In genomic region chr2:25303931-25304656, GRCm38 (mm10) we compare ENCODE assay signal across 9 mouse cellular contexts. TPM values are rescaled to one million over a fixed set of nuclear protein-coding genes. Genes with fewer than 3 reads are reported as not detected.
A peak's percentile ranks its signal among the peaks of the same experiment; 100 is the strongest.
DNase-seq lines count a peak whose midpoint lies in the region; ATAC-seq and TF ChIP-seq lines count a peak whose summit lies in the region.
"Had no signal": no experiment of that assay in that cellular context is flagged by ENCODE, and none has a peak within 500 bp of the region (broad histone marks: within the 10 kb centered on the region; RNA-seq: fewer than 3 reads in every experiment).

No protein-coding gene starts in this region.

- 74% methylated on average over 7 of the region's 7 CpGs for WGBS in forebrain, embryonic 11.5 days
- 71% methylated on average over 7 of the region's 7 CpGs for whole genome bisulfite sequencing in limb, embryonic 14.5 days

- no peak for ATAC-seq in forebrain, embryonic 11.5 days (replicated peaks; ENCODE audit: low FRiP score)
- no peak for ATAC-seq in limb, embryonic 14.5 days (ENCODE audit: low FRiP score, low read depth)

- peak overlapping the region; percentile 90 for H3K4me2 ChIP-seq in forebrain, embryonic 11.5 days (ENCODE audit: low read depth, low read length, severe bottlenecking)
- H3K4me2 ChIP-seq in limb, embryonic 14.5 days (replicated peaks; ENCODE audit: low read depth, low read length, severe bottlenecking) = peak overlapping the region; percentile 74

- peak; percentile 9 for DNase-seq in right cerebral cortex, postnatal 25 days
- no peak for DNase-seq in right cerebral cortex, postnatal 36 days (ENCODE audit: low spot score in 2 of 2)
- no peak for DNase-seq in forebrain, embryonic 11.5 days (ENCODE audit: low spot score)
- no peak for DNase-seq in limb, embryonic 14.5 days (ENCODE audit: low spot score)
- no peak for DNase-seq in c-Kit-positive CD71-positive TER-119-positive erythroid progenitor cells, embryonic 14.5 days (ENCODE audit: low spot score)
- DNase-seq in gastrocnemius, postnatal 25 days = no peak
- DNase-seq in yolk sac, embryonic 10.5 days (ENCODE audit: low spot score) = no peak
- DNase-seq in testis, postnatal 10 days (ENCODE audit: low spot score) = no peak

- H3K4me1 ChIP-seq in forebrain, embryonic 11.5 days (replicated peaks; ENCODE audit: control insufficient read depth, insufficient read depth, low read length) = peaks cover 2% of the 10 kb centered on the region; the same call in 1 of the 2 replicates
- H3K4me1 ChIP-seq in limb, embryonic 14.5 days (ENCODE audit: control insufficient read depth, insufficient read depth, low read length) = no peaks in the 10 kb centered on the region

- H3K36me3 ChIP-seq in forebrain, embryonic 11.5 days (ENCODE audit: control insufficient read depth, insufficient read depth, low read length) = no peaks in the 10 kb centered on the region
- H3K36me3 ChIP-seq in limb, embryonic 14.5 days (ENCODE audit: control insufficient read depth, insufficient read depth, low read length) = no peaks in the 10 kb centered on the region

- H3K9ac ChIP-seq in forebrain, embryonic 11.5 days (ENCODE audit: low read length) = no peak overlapping the region
- no peak overlapping the region for H3K9ac ChIP-seq in limb, embryonic 14.5 days (ENCODE audit: low read depth, low read length, severe bottlenecking)

- H3K27ac ChIP-seq in forebrain, embryonic 11.5 days (ENCODE audit: low read depth, low read length) = no peak overlapping the region
- H3K27ac ChIP-seq in limb, embryonic 14.5 days (replicated peaks; ENCODE audit: low read depth, low read length) = no peak overlapping the region

- peaks cover 8% of the 10 kb centered on the region for H3K27me3 ChIP-seq in forebrain, embryonic 11.5 days (ENCODE audit: control insufficient read depth, insufficient read depth, low read length)
- H3K27me3 ChIP-seq in limb, embryonic 14.5 days (ENCODE audit: control insufficient read depth, insufficient read depth, low read length) = peaks cover 15% of the 10 kb centered on the region; the same call in 1 of the 2 replicates

- TF ChIP-seq POLR2A in limb, embryonic 14.5 days (IDR thresholded peaks at IDR 0.05; ENCODE audit: borderline replicate concordance, extremely low read depth, insufficient read depth, insufficient read length) = no peak

- H3K4me3 ChIP-seq in forebrain, embryonic 11.5 days (ENCODE audit: low read depth, low read length) = no peak overlapping the region
- H3K4me3 ChIP-seq in limb, embryonic 14.5 days (replicated peaks; ENCODE audit: low read length) = no peak overlapping the region

- no peaks in the 10 kb centered on the region for H3K9me3 ChIP-seq in forebrain, embryonic 11.5 days (ENCODE audit: control insufficient read depth, low read length)
- no peaks in the 10 kb centered on the region for H3K9me3 ChIP-seq in limb, embryonic 14.5 days (ENCODE audit: control insufficient read depth, low read length)

RNA-seq across cellular contexts. Expression of gene Lrrc26, which starts 14.4 kb away (rescaled TPM):
- polyA plus RNA-seq in forebrain, embryonic 11.5 days (2014; fragmentation: Nextera tagmentation; extraction: Ambion mirVana) = not detected in 2 replicates
- polyA plus RNA-seq in limb, embryonic 14.5 days (2012; rRNA removed) = 0.09 TPM in 1 of 2 replicates, not detected in the other
- 0.15 TPM in 1 of 2 replicates, not detected in the other for polyA plus RNA-seq in limb, embryonic 14.5 days (2014; fragmentation: Nextera tagmentation; extraction: Ambion mirVana)
- not detected for total RNA-seq in gastrocnemius, postnatal 25 days (2021)
- total RNA-seq: left cerebral cortex, postnatal 25 days had no signal

RNA-seq across cellular contexts. Expression of gene Grin1, which starts 14.9 kb away (rescaled TPM):
- polyA plus RNA-seq in forebrain, embryonic 11.5 days (2014; fragmentation: Nextera tagmentation; extraction: Ambion mirVana) = 1.7 and 2.1 TPM in 2 replicates
- 0.34 and 0.42 TPM in 2 replicates for polyA plus RNA-seq in limb, embryonic 14.5 days (2012; rRNA removed)
- 0.43 and 1.3 TPM in 2 replicates for polyA plus RNA-seq in limb, embryonic 14.5 days (2014; fragmentation: Nextera tagmentation; extraction: Ambion mirVana)
- total RNA-seq in gastrocnemius, postnatal 25 days (2021) = under 1 TPM in 1 of 2 experiments, not detected in 1; 0.08 TPM

RNA-seq across cellular contexts. Expression of gene Tmem210, which starts 16.1 kb away (rescaled TPM):
- polyA plus RNA-seq in forebrain, embryonic 11.5 days (2014; fragmentation: Nextera tagmentation; extraction: Ambion mirVana) = not detected in 2 replicates
- polyA plus RNA-seq in limb, embryonic 14.5 days (2012; rRNA removed) = not detected in 2 replicates
- polyA plus RNA-seq in limb, embryonic 14.5 days (2014; fragmentation: Nextera tagmentation; extraction: Ambion mirVana) = not detected in 2 replicates
- not detected for total RNA-seq in gastrocnemius, postnatal 25 days (2021)
- total RNA-seq: left cerebral cortex, postnatal 25 days had no signal

RNA-seq across cellular contexts. Expression of gene Man1b1, which starts 28.0 kb away (rescaled TPM):
- polyA plus RNA-seq in forebrain, embryonic 11.5 days (2014; fragmentation: Nextera tagmentation; extraction: Ambion mirVana) = 75.7 and 77.8 TPM in 2 replicates
- 34.8 and 35.3 TPM in 2 replicates for polyA plus RNA-seq in limb, embryonic 14.5 days (2012; rRNA removed)
- polyA plus RNA-seq in limb, embryonic 14.5 days (2014; fragmentation: Nextera tagmentation; extraction: Ambion mirVana) = 70.2 and 83.5 TPM in 2 replicates
- total RNA-seq in gastrocnemius, postnatal 25 days (2021) = 10 to 100 TPM; 11.9 to 15.4 TPM

RNA-seq across cellular contexts. Expression of gene Anapc2, which starts 31.8 kb away (rescaled TPM):
- 116 and 126 TPM in 2 replicates for polyA plus RNA-seq in forebrain, embryonic 11.5 days (2014; fragmentation: Nextera tagmentation; extraction: Ambion mirVana)
- polyA plus RNA-seq in limb, embryonic 14.5 days (2012; rRNA removed) = 121 and 165 TPM in 2 replicates
- 117 and 126 TPM in 2 replicates for polyA plus RNA-seq in limb, embryonic 14.5 days (2014; fragmentation: Nextera tagmentation; extraction: Ambion mirVana)
- total RNA-seq in gastrocnemius, postnatal 25 days (2021) = 10 to 100 TPM; 27.0 to 27.3 TPM
